Mouse (Mus musculus) layer of hippocampus, postnatal 14 days (tissue): Measurements from ENCODE around the gene Rgs9bp. TPM values are rescaled to one million over a fixed set of nuclear protein-coding genes. Genes with fewer than 3 reads are reported as not detected.
"Not testable (repeated sequence)": the region's sequence is repeated elsewhere in the genome, so short reads cannot be mapped to it uniquely, and the experiment has no call there.

Experiments used
- DNase-seq, 2 experiments: peaks; one replicate each; pipeline ENCODE4 v3.0.0; 2021 to 2022; ENCODE audit warnings: low spot score in 2 of 2, mixed read lengths in 1 of 2
- total RNA-seq, 2 experiments: library from RNA; stranded (reverse); gene quantifications; 2 replicates each; pipeline ENCODE4 v1.2.3; 2021

The Rgs9bp gene
- total RNA-seq, 2 experiments from 2014 or later: 0.51 to 0.52 TPM

DNA sequence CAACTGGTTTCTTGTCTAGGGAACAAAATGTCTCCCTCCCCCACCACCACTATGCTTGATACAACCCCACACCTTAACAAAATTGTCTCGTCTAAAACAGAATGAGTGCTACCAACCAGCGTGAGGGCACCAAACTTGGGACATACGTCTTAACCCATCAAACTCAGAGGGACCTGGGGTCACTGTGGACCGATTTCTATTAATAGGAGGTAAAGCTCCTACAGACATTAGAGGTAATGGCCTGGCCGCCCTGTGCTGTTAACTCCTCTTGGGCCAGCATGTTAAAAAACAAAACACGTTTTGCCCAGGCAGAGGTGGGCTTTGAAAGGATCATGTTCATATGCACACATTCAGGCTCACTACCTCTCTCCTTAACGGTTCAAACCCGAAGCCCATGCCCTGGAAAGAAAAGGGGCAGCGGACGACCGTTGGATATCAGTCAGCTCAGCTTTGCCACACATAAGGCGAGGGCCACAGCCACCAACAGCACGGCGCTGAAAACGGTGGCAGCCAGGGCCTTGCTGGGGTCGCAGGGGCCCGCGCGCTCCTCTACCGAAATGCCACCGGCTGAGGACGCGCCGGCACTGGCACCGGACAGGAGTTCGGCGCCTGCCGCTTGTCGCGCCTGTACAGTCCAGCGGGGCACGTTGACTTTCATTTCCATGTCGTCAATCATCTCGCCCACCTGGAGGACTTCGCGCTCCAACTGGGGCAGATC is 1.2 kb downstream of the Rgs9bp start:
- DNase-seq: no peak

DNA sequence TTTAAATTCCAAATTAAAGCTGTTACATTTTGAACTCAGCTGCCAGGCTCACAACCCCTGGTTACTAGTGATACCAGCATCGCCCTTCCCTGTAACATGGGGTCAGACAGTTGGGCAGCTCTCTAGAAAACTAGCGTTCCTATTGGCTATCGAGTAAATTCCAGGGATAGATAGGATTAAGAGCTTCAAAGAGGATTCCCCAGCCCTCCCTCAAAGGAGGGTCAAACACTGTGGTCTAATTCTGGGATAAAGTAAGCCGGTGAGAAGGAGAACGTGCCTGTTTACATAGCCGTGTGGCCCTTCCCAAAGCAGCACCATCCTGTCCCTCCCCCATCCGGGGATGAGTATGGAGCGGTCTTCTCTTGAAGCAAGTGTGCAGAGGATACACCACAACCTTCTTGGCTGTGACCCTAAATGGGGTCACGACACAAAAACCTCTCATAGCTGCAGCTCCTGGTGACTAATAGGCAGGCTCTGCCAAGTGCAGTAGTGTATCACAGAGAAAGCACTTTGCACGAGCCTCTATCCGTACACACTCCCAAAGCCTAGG is 1.8 kb downstream of the Rgs9bp start:
- no peak for DNase-seq

DNA sequence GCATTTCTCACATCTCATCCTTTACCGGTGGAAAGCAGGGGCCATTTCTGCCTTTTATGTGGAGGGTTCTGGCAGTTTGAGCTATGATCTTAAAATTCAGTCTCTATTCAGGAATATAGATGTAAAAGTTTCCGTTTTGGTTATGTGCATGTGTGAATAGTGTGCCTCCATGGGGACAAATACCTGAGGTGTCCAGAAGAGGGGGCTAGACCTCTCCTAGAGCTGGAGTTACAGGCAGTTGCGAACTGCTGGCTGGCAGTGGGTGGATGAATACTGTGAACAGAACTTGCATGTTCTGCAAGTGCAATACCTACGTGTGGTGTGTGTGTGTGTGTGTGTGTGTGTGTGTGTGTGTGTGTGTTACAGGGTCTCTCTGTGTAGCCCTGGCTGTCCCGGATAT is 2.7 kb downstream of the Rgs9bp start:
- no peak for DNase-seq

DNA sequence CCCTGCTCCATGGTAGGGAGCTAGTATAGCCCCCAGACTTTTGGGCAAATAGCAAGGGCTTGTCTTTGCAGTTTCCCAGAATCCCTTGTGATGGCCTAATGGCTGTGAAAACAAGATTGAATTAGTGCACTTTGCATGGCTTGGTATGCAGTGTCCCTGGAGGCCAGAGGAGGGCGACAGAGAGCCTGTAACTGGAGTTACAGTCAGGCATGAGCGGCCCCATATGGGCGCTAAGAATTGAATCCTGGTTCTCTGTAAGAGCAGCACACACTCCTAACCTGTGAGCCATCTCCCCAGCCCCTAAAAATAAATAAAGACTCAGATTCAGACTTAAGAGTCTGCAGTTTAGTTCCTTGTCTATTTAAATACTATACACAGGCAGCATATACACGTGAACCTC is 5.5 kb downstream of the Rgs9bp start:
- DNase-seq: no peak

DNA sequence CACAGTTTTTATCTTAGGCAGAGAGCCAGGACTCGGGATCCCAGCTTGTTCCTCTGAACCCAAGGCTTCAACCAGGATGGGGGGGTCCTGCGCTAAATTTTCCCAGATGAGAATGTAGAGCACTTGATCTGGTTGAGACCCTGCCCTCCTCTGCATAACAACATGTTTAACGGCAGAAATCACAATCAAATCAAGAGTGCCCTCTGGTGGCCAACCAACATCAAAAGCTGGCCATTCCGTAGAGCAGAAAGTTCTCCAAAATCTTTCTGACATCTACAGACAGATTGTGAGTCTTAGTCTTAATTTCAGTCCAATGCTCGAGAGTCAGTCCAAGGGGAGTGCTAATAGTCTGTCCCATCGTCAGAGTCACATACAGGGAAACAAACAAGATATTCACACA is 14.5 kb downstream of the Rgs9bp start:
- not testable (repeated sequence) for DNase-seq

DNA sequence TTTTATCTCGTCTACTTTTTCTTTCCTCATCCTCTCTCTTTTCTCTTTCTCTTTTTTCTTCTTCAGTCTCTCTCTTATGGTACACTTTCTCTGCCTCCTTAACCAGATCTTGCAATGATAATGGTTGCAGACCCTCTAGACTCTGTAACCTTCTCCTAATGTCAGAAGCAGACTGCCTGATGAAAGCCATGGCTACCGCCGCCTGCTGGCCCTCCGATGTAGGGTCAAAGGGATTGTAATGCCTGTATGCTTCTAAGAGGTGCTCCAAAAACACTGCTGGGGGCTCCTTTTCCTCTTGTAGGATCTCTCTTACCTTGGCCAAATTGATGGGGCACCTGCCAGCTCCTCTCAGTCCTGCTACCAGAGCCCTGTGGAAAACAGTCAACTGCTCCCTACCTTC is 15.7 kb downstream of the Rgs9bp start:
- not testable (repeated sequence) for DNase-seq

DNA sequence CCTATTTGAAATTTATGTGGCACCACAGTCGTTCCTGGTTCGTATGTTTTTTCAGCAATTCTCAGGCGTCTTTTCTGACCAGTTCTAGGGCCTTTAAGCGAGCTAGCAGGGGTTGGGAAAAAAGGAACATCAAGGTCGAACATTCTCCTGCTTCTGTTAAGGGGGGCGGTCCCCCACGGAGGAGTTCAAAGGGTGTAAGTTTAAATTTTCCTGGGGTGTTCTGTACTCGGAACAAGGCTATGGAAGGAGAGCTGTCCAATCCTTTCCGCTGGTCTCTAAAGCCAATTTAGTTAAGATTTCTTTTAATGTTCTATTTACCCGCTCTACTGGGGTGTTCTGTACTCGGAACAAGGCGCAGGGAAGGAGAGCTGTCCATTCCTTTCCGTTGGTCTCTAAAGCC is 19.4 kb downstream of the Rgs9bp start:
- DNase-seq: not testable (repeated sequence)

DNA sequence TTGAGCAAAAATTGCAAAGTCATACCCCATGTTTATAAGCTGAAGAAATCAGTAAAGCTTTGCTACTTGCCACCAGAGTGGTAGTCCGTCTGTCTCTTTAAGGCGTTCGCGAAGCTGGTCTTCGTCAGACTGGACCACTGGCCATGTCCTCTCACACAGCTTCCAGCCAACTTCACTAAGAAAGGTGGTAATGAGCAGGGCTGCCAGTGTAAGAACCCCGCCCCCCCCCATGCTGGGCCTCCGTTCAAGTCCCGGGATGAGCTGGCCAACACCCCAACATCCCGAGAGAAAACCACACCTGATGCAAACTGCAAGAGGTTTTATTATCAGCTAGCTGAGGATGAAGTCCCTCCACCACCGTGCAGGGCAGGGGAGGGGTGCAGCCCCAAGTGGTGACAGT is 20.5 kb downstream of the Rgs9bp start:
- not testable (repeated sequence) for DNase-seq

DNA sequence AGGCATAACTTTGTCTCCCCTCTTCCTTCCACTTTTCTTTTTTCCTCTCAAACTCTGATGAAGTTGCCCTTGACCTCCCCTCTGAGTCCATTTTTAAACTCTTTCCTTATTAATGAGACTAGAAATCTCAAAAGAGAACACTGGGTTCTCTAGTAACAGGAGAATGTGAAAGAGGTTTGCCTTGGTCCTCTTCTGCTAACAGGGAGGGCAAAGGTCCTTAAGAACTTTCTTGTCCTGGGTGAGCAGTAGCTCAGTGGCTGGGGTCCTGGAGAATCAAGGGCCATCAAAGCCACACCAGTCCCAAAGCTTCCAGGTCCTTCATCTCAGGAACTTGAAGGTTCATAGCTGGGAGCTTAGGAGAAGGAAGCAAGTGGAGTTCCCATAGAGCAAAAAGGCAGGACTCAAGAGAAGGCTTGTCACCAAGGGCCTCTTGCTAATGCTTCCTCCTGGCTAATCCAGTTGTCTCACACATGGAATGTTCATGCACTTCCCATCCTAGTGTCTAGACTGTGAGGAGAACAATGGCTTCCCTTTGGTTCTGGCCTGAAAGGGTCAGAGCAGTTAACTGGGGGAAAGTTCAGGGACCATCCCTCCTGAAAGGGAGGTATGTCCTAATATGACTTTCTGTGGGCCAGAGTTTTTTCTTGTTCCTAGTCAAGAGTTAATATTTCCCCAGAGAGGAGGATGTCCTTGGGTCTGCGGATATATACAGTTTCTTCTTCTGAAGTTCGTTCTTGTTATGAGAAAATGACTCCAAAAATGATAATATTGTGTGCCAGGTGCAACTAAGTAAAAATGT is 21.1 kb downstream of the Rgs9bp start:
- no peak for DNase-seq

DNA sequence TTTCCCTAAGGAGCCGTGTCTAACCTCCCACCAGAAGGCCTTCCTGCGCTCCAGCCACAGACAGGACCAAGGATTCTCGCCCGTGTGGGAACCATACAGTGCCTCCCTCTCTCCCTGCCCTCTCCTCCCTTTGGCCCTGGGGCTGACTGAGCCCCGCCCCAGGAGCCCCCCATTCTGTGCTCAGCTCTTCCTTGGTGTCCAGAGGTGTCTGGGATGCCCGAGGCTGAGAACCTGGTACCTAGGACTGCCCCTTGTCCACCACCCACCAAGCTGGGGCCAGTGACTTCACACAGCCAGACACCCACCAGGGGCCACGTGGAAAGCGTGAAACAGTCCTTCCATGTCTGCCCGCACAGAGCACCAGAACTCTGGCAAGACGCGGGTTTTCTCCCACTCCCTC is 22.3 kb downstream of the Rgs9bp start:
- DNase-seq: no peak

DNA sequence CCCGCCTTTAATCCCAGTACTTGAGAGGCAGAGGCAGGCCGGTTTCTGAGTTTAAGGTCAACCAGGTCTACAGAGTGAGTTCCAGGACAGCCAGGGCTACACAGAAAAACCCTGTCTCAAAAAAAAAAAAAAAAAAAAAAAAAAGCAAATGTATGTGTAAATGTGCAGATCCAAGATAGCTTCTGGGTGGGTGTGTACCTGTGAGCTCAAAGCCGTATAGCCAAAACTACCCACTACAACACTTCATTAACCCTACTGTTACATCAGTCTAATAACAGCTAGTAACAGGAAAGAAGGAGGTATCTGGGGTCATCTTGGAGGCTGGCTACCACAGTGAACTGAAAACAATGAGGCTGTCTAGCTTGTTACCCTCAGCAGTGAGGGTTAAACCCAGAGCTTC is 25.5 kb downstream of the Rgs9bp start:
- no peak for DNase-seq

DNA sequence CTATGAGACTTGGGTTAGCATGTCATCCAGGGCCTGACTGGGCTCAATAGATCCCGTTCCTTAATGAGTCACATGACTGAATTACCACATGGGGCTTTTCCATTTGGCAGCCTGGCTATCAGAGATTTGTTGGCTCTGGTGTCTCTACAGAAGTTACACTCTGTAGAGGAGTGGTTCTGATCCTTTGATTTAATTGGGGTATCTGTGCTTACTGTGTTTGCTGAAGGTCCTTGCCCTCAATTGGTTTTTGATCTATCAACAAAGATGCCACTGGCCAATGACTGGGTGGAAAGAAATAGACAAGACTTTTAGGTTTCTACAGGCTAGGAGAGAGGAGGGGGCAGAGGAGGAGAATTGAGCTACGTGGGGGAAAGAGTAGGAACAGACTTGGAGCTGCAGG is 26.7 kb downstream of the Rgs9bp start:
- DNase-seq: no peak

DNA sequence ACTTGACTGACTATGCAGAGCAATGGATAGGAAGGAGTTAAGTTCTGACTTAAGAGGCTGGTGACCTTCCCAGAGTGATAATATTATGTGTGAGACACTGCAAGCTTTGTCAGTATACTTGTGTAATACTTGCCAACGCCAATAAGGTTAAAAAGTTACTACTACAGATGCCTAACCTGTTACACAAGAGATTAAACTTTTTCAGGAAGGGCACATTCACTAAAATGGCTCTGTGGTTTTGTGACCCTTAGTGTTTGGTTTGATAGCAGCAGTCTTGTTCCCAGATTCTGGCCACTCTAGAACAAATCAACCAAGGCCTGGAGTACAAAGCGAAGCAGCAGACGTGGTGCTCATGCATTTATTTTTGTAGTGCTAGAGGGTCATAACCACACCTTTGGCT is 27.8 kb downstream of the Rgs9bp start:
- no peak for DNase-seq

DNA sequence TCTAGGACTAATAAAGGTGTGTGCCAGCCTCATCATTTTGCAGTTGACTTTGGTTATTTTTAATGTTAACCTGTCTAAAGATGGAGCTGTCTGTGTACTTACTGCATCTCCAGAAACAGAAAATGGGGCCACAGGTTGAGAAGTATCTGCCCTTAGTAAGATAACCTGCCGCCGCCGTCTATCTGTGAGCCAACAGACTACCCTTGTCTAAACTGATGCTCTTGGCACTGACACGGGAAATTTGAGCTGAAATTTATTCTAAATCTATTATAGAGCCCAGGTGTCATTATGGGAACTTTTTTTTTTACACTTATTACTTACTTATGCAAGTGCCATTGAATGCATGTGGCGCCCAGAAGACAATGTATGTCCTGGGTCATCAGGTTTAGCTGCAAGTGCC is 28.5 kb downstream of the Rgs9bp start:
- no peak for DNase-seq

DNA sequence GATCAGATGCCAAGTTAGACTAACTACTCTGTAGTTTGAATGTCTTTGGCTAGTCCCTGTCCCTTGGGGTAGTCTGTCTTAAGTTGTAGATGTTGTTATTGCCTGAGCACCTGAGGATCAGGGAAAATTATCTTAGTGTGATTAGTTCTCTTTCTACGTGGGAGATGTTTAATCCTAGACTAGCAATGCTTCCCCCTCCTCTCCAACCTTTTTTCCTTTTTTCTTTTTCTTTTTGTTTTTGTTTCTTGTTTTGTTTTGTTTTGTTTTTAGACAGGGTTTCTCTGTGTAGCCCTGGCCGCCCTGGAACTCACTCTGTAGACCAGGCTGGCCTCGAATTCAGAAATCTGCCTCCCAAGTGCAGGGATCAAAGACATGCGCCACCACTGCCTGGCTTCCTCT is 29.2 kb downstream of the Rgs9bp start, which contains the start of gene Nudt19:
Gene Nudt19, minus strand, starts transcription at position 100 of the 399 bp plus-strand sequence.
- no peak for DNase-seq

DNA sequence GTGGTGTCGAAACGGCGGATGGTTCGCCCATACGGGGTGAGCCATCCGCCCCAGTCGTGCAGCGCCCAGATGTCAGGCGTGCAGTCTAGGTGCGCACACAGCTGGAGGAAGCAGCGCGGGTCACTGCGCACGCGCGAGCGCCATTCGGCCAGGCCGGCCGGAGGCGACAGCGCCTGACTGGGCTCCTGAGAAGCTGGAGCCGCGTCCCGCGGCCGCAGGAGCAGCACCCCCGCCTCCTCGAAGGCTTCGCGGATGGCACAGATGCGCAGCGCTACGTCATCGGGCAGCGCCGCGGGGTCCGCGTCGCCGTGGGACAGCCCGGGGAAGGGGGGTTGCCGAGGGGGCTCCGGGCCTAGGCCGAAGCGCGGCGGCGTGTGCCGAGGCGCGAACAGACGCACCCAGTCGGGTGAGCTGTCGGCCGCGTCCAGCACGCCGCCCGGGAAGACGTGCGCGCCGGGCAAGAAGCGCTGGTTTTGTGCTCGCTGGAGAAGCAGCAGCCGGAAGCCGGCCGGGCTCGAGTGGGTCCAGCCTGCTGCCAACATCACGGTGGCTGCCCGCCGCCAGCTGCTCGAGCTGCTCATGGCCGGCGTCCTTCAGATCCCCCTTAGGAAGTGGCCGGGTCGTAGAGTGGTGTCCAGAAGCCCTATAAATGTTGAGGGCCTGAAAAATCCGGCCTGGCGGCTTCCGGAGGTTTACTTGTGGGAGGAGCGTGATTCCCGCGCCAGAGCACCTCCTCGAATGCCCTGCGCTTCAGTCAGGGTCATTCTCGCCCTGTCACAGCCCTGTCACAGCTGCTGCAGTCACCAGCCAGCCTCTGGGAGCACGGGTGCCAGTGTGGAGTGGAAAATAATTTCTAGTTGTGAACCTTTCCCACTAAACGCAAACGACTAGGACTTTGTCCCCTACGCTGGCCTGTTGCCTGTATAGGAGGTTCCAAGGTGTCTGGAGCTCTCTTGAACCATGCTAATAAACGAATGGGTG is 29.9 kb downstream of the Rgs9bp start:
- DNase-seq: peak; percentile 92

DNA sequence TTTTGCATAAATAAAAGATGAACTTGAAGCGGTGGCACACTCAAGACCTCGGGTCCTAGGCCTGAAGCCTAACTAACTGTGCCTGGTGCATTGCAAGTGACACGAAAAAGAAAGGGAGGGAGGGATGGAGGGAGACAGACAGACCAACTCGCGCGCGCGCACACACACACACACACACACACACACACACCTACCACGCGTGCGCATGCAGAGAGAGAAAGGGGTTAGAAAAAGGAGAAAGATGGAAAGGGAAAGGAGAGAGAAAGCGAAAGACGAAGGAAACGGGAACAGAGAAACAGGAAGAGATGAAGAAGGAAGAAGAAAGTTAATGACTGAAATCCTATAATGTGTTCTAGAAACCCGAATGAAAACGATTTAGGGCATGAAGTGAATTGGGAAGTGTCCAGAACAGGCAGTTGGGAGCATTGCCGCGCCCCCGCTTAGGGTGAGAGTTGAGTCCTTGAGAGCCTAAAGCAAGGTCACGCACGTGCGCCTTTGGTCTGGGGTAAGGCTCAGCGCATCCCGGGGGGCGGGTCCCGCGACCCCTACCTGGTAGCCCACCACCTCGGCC is 30.7 kb downstream of the Rgs9bp start:
- DNase-seq: peak; percentile 21 to 45

DNA sequence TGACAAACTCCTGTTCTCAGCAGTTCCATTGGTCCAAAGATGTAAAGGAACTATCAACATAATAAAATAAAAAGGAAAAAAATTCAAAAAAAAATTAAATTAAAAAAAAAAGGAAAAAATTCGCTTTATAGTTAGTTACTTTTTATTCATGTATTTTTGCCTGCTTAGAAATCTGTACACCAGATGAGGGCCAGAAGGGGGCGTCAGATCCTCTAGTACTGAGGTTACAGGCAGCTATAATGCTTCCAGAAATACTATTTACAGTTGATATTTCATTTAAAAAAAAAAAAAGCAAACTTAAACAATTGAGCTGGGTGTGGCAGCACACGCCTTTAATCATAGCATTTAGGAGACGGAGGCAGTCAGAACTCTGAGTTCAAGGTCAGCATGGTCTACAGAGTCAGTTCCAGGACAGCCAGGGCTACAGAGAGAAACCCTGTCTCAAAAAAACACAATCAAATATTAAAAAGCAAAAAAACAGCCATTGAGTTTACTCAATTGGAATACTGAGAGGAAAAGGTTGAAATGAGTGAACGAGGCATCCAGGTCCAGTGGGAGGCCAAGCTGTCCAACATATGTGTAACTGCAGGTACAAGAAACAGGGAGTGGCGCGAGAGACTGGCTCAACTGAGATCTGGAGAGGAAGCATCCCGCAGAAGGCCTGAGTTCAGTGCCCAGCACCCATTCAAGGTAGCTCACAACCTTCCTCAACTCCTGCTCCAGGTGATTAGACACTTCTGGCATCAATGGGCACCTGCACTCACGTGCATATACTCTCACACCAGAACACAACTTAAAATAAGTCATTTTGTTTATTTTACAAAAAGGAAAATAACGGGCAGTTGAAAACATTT is 31.4 kb downstream of the Rgs9bp start:
- peak in 1 of 2 experiments; percentile 34 for DNase-seq

DNA sequence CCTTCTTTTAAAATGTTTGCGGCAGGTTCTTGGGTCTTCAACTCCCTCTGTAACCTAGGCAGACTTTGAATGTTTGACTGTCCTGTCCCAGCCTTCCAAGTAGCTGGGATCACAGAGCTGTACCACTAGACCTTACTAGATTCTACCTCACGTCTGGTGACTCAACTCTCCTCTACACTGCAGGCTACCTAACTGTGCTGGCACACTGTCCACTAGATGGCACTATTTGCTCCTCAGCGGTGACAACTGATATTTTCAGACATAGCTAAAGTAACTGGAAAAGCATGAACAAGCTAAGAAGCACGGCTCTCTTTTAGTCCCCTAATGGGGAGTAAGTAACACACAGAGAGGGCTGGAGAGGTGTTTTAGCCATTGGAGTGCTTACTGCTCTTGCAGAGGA is 39.5 kb downstream of the Rgs9bp start:
- peak; percentile 52 to 75 for DNase-seq

DNA sequence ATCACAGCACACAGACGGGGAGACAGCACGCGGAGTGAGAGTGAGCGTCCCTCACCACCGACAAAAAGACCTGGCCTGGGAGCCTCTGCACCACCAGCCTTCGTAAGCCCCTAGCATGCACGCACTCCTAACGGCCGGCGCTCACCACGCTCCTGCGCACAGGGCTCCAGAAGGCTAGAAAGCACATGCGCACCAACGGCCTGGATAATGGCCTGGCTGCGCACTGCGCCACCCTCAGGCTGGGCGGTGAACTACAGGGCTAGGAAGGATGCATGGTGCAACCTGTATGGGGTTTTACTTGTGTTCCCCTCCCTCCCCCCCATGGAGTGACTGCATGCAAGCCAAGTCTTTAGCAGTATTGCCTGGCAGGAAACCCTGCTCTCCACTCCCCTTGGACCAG is 47.8 kb downstream of the Rgs9bp start, which contains the start of gene Tdrd12:
Gene Tdrd12, minus strand, starts transcription at position 184 of the 400 bp plus-strand sequence.
- no peak for DNase-seq
